Mouse (Mus musculus): ENCODE data around the gene Dlgap4.

DNA sequence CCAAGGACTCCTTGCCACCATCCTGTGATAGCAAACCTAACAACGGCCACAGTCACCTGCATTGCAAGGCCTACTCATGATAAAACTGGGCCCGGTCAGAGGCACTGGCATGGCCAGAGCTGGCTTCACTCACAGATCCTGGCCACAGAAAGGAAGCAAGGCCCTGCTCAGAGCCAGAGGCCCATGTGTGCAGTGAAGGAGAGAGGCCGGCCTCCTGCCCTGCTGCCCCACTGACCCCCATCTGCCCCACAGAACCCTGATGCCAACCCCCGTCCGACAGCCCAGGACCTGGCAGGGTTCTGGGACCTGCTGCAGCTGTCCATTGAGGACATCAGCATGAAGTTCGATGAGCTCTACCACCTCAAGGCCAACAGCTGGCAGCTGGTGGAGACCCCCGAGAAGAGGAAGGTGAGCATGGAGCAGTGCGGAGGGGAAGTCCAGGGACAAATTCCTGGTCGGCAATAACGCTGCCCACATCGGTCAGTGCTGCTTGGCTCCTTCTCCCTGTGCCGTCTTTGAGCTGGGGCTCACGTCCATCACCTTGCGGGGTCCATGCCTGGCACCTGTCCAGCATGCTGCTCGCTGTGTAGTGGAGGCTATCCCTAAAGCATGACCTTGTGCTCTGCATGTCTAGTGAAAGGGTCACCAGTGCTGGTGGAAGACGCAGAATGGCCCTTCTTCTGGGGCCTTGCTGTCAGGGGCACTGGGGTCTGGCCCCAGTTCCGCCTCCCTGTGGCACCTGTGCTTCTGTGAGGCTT is 148.2 kb downstream of the Dlgap4 start:
- no peak for TF ChIP-seq POLR2A (IDR thresholded peaks at IDR 0.05; ENCODE audit: borderline replicate concordance, control insufficient read depth, low read depth, low read length)
- TF ChIP-seq CTCF (IDR thresholded peaks at IDR 0.05; ENCODE audit: control insufficient read depth, insufficient read depth, low read length): no peak

All from bone marrow, adult 2 months (tissue).